Mouse (Mus musculus) gastrocnemius, adult 18-20 months (tissue): ENCODE data around the gene Procr. TPM values are rescaled to one million over a fixed set of nuclear protein-coding genes. Genes with fewer than 3 reads are reported as not detected.

Source experiments
- DNase-seq: peaks from one replicate; pipeline ENCODE4 v3.0.0; 2021; ENCODE audit warnings: low spot score
- total RNA-seq, 2 experiments: library from RNA; stranded (reverse); gene quantifications; 2 replicates each; pipeline ENCODE4 v1.2.3; 2021

The Procr gene
- total RNA-seq, 2 experiments from 2014 or later = 6.8 to 7.9 TPM

GRCm38 (mm10) chr2:155749394-155749793 is 1.5 kb upstream of the Procr start:
- DNase-seq = no peak

GRCm38 (mm10) chr2:155755746-155756145 is 4.8 kb downstream of the Procr start:
- peak; percentile 30 for DNase-seq

- no peak for DNase-seq
Measured at GRCm38 (mm10) chr2:155756855-155757566, 6.1 kb downstream of the Procr start.

- peak; percentile 78 for DNase-seq
Measured at GRCm38 (mm10) chr2:155764679-155765418, 13.9 kb downstream of the Procr start.

- no peak for DNase-seq
Measured at GRCm38 (mm10) chr2:155773664-155774063, 22.7 kb downstream of the Procr start.

GRCm38 (mm10) chr2:155774261-155774926 is 23.5 kb downstream of the Procr start:
- DNase-seq = no peak

- DNase-seq = no peak
Measured at GRCm38 (mm10) chr2:155774927-155775684, 24.2 kb downstream of the Procr start, which contains the start of gene Mmp24. Gene Mmp24 (plus strand): TSS chr2:155775342.

- DNase-seq = peak; percentile 34
Measured at GRCm38 (mm10) chr2:155775685-155776263, 24.9 kb downstream of the Procr start.

- DNase-seq = no peak
Measured at GRCm38 (mm10) chr2:155776824-155777687, 26.1 kb downstream of the Procr start.

- DNase-seq = no peak
Measured at GRCm38 (mm10) chr2:155777688-155777985, 26.7 kb downstream of the Procr start.

GRCm38 (mm10) chr2:155778004-155778403 is 27.1 kb downstream of the Procr start:
- DNase-seq = no peak

- no peak for DNase-seq
Measured at GRCm38 (mm10) chr2:155779066-155779465, 28.1 kb downstream of the Procr start.

GRCm38 (mm10) chr2:155779506-155779905 is 28.6 kb downstream of the Procr start:
- DNase-seq = no peak

GRCm38 (mm10) chr2:155784534-155784933 is 33.6 kb downstream of the Procr start:
- DNase-seq = no peak

GRCm38 (mm10) chr2:155786905-155787304 is 36.0 kb downstream of the Procr start:
- DNase-seq = no peak

GRCm38 (mm10) chr2:155787949-155788931 is 37.3 kb downstream of the Procr start:
- no peak for DNase-seq

GRCm38 (mm10) chr2:155792899-155793298 is 42.0 kb downstream of the Procr start:
- no peak for DNase-seq

- DNase-seq = no peak
Measured at GRCm38 (mm10) chr2:155794674-155795445, 43.9 kb downstream of the Procr start.
